In the genomic region with DNA sequence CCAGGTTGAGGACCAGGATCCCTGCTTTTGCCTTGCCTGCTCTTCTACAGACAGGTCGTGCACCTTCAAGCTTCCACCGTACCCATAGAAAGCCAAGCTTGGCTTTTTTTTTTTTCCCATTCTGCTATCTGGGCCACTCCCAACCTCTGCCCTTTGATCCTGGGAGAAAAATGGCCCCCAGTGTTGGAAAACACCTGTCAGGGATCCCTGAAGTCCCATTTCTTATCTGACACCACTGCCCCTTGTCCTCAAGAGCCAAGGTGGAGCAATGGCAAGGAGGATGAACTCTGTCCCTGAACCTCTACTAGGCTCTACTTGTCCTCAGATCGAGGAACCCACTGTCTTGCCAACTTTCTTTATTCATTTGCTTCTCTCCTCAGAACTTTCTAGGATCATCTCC, we compare ENCODE assay signal across 28 mouse cellular contexts. TPM values are rescaled to one million over a fixed set of nuclear protein-coding genes. Genes with fewer than 3 reads are reported as not detected.
DNase-seq lines count a peak whose midpoint lies in the region; ATAC-seq and TF ChIP-seq lines count a peak whose summit lies in the region.
"Had no signal": no experiment of that assay in that cellular context is flagged by ENCODE, and none has a peak within 500 bp of the region (broad histone marks: within the 10 kb centered on the region; RNA-seq: fewer than 3 reads in every experiment).

No protein-coding gene starts in this region.

- no peaks in the 10 kb centered on the region for H3K27me3 ChIP-seq in stomach, embryonic 16.5 days (ENCODE audit: control insufficient read depth, insufficient read depth, low read length)
- no peaks in the 10 kb centered on the region for H3K27me3 ChIP-seq in stomach, postnatal 0 days (ENCODE audit: control insufficient read depth, insufficient read depth, low read length)
- no peaks in the 10 kb centered on the region for H3K27me3 ChIP-seq in intestine, postnatal 0 days (replicated peaks; ENCODE audit: control insufficient read depth, insufficient read depth, low read length)
- H3K27me3 ChIP-seq: CH12.LX; embryonic facial prominence, embryonic 13.5 days; embryonic facial prominence, embryonic 15.5 days; forebrain, embryonic 12.5 days; Patski had no signal

- 86% methylated on average over 3 of the region's 3 CpGs for WGBS in stomach, embryonic 16.5 days
- 74% methylated on average over 3 of the region's 3 CpGs for whole genome bisulfite sequencing in stomach, postnatal 0 days
- 30% methylated on average over 3 of the region's 3 CpGs for whole genome bisulfite sequencing in intestine, postnatal 0 days

- H3K4me1 ChIP-seq in stomach, embryonic 16.5 days (ENCODE audit: control insufficient read depth, insufficient read depth, low read length): 0 out of 2 replicates have a peak, but pooled peaks cover 2% of the 10 kb centered on the region
- H3K4me1 ChIP-seq in stomach, postnatal 0 days (replicated peaks; ENCODE audit: control insufficient read depth, insufficient read depth): 0 out of 2 replicates have a peak, but pooled peaks cover 2% of the 10 kb centered on the region
- peaks cover 3% of the 10 kb centered on the region; the same call in 1 of the 2 replicates for H3K4me1 ChIP-seq in intestine, postnatal 0 days (replicated peaks; ENCODE audit: control insufficient read depth, insufficient read depth, low read length)
- H3K4me1 ChIP-seq: forebrain, embryonic 12.5 days had no signal

- ATAC-seq in stomach, embryonic 16.5 days (ENCODE audit: insufficient read depth, low FRiP score): peak; percentile 56; the same call in 1 of the 2 replicates
- ATAC-seq in stomach, postnatal 0 days (ENCODE audit: low FRiP score, low TSS enrichment): no peak
- ATAC-seq in intestine, postnatal 0 days: peak; percentile 90
- ATAC-seq: activated CD4-positive, CD25-positive, alpha-beta regulatory T cell, adult 4 months; CD4-positive, CD25-positive, alpha-beta regulatory T cell, adult 4 months; forebrain, embryonic 14.5 days; forebrain, embryonic 16.5 days; Patski had no signal

- H3K9ac ChIP-seq in stomach, embryonic 16.5 days (ENCODE audit: low read length): no peak overlapping the region
- no peak overlapping the region for H3K9ac ChIP-seq in stomach, postnatal 0 days (ENCODE audit: low read length)
- no peak overlapping the region for H3K9ac ChIP-seq in intestine, postnatal 0 days (ENCODE audit: low read depth, low read length)
- H3K9ac ChIP-seq: embryonic facial prominence, embryonic 13.5 days; embryonic facial prominence, embryonic 15.5 days; forebrain, embryonic 12.5 days had no signal

- H3K4me2 ChIP-seq in stomach, embryonic 16.5 days (ENCODE audit: low read depth, low read length): no peak overlapping the region
- H3K4me2 ChIP-seq in stomach, postnatal 0 days (replicated peaks; ENCODE audit: low read depth): no peak overlapping the region
- H3K4me2 ChIP-seq in intestine, postnatal 0 days (replicated peaks; ENCODE audit: low read depth): peak overlapping the region; percentile 57
- H3K4me2 ChIP-seq: embryonic facial prominence, embryonic 13.5 days; embryonic facial prominence, embryonic 15.5 days; forebrain, embryonic 12.5 days had no signal

- no peak for DNase-seq in stomach, postnatal 0 days (ENCODE audit: low spot score)
- DNase-seq in yolk sac, embryonic 10.5 days (ENCODE audit: low spot score): peak; percentile 22
- no peak for DNase-seq in frontal cortex, postnatal 36 days (ENCODE audit: low spot score in 2 of 2)
- no peak for DNase-seq in layer of hippocampus, adult 11-12 months (ENCODE audit: low spot score)
- DNase-seq: adrenal gland, adult 8-10 months; adrenal gland, postnatal 14 days; adrenal gland, postnatal 36 days; B cell, adult 2 months; cerebellum, adult 11-12 months; cerebellum, adult 2 months; cerebellum, adult 9-11 months; cerebellum, postnatal 14 days; cerebellum, postnatal 36 days; embryo, embryonic 11 days had no signal

- H3K4me3 ChIP-seq in stomach, embryonic 16.5 days (replicated peaks; ENCODE audit: low read length): no peak overlapping the region
- no peak overlapping the region for H3K4me3 ChIP-seq in stomach, postnatal 0 days (ENCODE audit: low read depth, low read length)
- H3K4me3 ChIP-seq in intestine, postnatal 0 days (ENCODE audit: low read depth, low read length): peak overlapping the region; percentile 29
- H3K4me3 ChIP-seq: embryonic facial prominence, embryonic 13.5 days; embryonic facial prominence, embryonic 15.5 days; erythroblast, embryonic 14.5 days; forebrain, embryonic 10.5 days; forebrain, embryonic 12.5 days had no signal

- H3K9me3 ChIP-seq in stomach, embryonic 16.5 days (replicated peaks; ENCODE audit: control insufficient read depth, low read length): no peaks in the 10 kb centered on the region
- H3K9me3 ChIP-seq in stomach, postnatal 0 days (ENCODE audit: control insufficient read depth, low read length): no peaks in the 10 kb centered on the region
- H3K9me3 ChIP-seq in intestine, postnatal 0 days (ENCODE audit: control insufficient read depth): no peaks in the 10 kb centered on the region
- H3K9me3 ChIP-seq: embryonic facial prominence, embryonic 13.5 days; embryonic facial prominence, embryonic 15.5 days; forebrain, embryonic 10.5 days; forebrain, embryonic 12.5 days; G1E had no signal

- no peak overlapping the region for H3K27ac ChIP-seq in stomach, embryonic 16.5 days (ENCODE audit: low read length)
- H3K27ac ChIP-seq in stomach, postnatal 0 days (replicated peaks): no peak overlapping the region
- H3K27ac ChIP-seq in intestine, postnatal 0 days (ENCODE audit: low read depth, low read length): peak overlapping the region; percentile 75
- H3K27ac ChIP-seq: embryonic facial prominence, embryonic 13.5 days; embryonic facial prominence, embryonic 15.5 days; forebrain, embryonic 10.5 days; forebrain, embryonic 12.5 days had no signal

- no peak for TF ChIP-seq CTCF in stomach, postnatal 0 days (IDR thresholded peaks at IDR 0.05; ENCODE audit: low read depth)
- TF ChIP-seq CTCF in intestine, postnatal 0 days (IDR thresholded peaks at IDR 0.05; ENCODE audit: low read depth): no peak

- H3K36me3 ChIP-seq in stomach, embryonic 16.5 days (ENCODE audit: control insufficient read depth, insufficient read depth, low read length): no peaks in the 10 kb centered on the region
- H3K36me3 ChIP-seq in stomach, postnatal 0 days (ENCODE audit: control insufficient read depth, insufficient read depth, low read length): no peaks in the 10 kb centered on the region
- peaks cover 4% of the 10 kb centered on the region; the same call in 1 of the 2 replicates for H3K36me3 ChIP-seq in intestine, postnatal 0 days (ENCODE audit: control insufficient read depth, insufficient read depth)
- H3K36me3 ChIP-seq: embryonic facial prominence, embryonic 13.5 days; embryonic facial prominence, embryonic 15.5 days; forebrain, embryonic 10.5 days; forebrain, embryonic 12.5 days had no signal

- no peak for TF ChIP-seq EP300 in stomach, postnatal 0 days (optimal IDR thresholded peaks at IDR 0.05)

RNA-seq across cellular contexts. Expression of a gene that starts 25.4 kb away (rescaled TPM):
- polyA plus RNA-seq in stomach, embryonic 16.5 days (2015; fragmentation: Nextera tagmentation; extraction: Ambion mirVana): 160 and 166 TPM in 2 replicates
- polyA plus RNA-seq in stomach, postnatal 0 days (2015; fragmentation: Nextera tagmentation; extraction: Ambion mirVana): 80.2 and 88.6 TPM in 2 replicates
- polyA plus RNA-seq in intestine, postnatal 0 days (2015; fragmentation: Nextera tagmentation; extraction: Ambion mirVana): 64.8 and 73.4 TPM in 2 replicates

RNA-seq across cellular contexts. Expression of a gene that starts 25.6 kb away (rescaled TPM):
- polyA plus RNA-seq in stomach, embryonic 16.5 days (2015; fragmentation: Nextera tagmentation; extraction: Ambion mirVana): 21.5 and 27.1 TPM in 2 replicates
- 4.4 and 5.3 TPM in 2 replicates for polyA plus RNA-seq in stomach, postnatal 0 days (2015; fragmentation: Nextera tagmentation; extraction: Ambion mirVana)
- polyA plus RNA-seq in intestine, postnatal 0 days (2015; fragmentation: Nextera tagmentation; extraction: Ambion mirVana): 190 and 217 TPM in 2 replicates
